Mouse (Mus musculus) liver, embryonic 11.5 days (tissue): Measurements from ENCODE around the gene Thap3. TPM values are rescaled to one million over a fixed set of nuclear protein-coding genes. Genes with fewer than 3 reads are reported as not detected.

Experiments used
- ATAC-seq: fragments of 200-750 bp; cut with Nextera tagmentation; replicated peaks from 2 replicates; pipeline ENCODE4 v1.8.0; 2017; ENCODE audit warnings: moderate number of reproducible peaks, mild to moderate bottlenecking, moderate TSS enrichment, moderate library complexity; ENCODE audit not compliant: low FRiP score
- DNase-seq: peaks from one replicate; pipeline ENCODE4 v3.0.0-alpha.2; 2017; ENCODE audit warnings: low spot score
- H3K27ac ChIP-seq: fragments of 300-500 bp; sonication (generic); 2 replicates; pipeline ENCODE4 v1.5.1; 2014; ENCODE audit warnings: mild to moderate bottlenecking, low read depth, low read length, control low read depth
- H3K27me3 ChIP-seq: fragments of 300-500 bp; sonication (generic); replicated peaks from 2 replicates; pipeline ENCODE4 v1.6.1; 2014; ENCODE audit warnings: low read length, mixed read lengths; ENCODE audit not compliant: control insufficient read depth, insufficient read depth
- H3K36me3 ChIP-seq: fragments of 300-500 bp; sonication (generic); 2 replicates; pipeline ENCODE4 v1.6.1; 2014; ENCODE audit warnings: mild to moderate bottlenecking, low read length, moderate library complexity, mixed read lengths; ENCODE audit not compliant: control insufficient read depth, insufficient read depth
- H3K4me1 ChIP-seq: fragments of 300-500 bp; sonication (generic); replicated peaks from 2 replicates; pipeline ENCODE4 v1.6.1; 2014; ENCODE audit warnings: low read length, mixed read lengths; ENCODE audit not compliant: control insufficient read depth, insufficient read depth
- H3K4me2 ChIP-seq: fragments of 300-500 bp; sonication (generic); 2 replicates; pipeline ENCODE4 v1.6.1; 2014; ENCODE audit warnings: mild to moderate bottlenecking, control low read depth, moderate library complexity
- H3K4me3 ChIP-seq: fragments of 300-500 bp; sonication (generic); 2 replicates; pipeline ENCODE4 v1.5.1; 2014; ENCODE audit warnings: low read depth, low read length, control low read depth
- H3K9ac ChIP-seq: fragments of 300-500 bp; sonication (generic); 2 replicates; pipeline ENCODE4 v1.6.1; 2014; ENCODE audit warnings: low read depth, low read length, control low read depth
- H3K9me3 ChIP-seq: fragments of 300-500 bp; sonication (generic); 2 replicates; pipeline ENCODE4 v1.6.1; 2016; ENCODE audit warnings: low read length, inconsistent platforms, mixed read lengths; ENCODE audit not compliant: control insufficient read depth
- WGBS: fragments of 180-500 bp; shearing (Covaris S2); extraction: QIAGEN DNeasy Blood & Tissue Kit; methylation state at CpG from one replicate; pipeline ENCODE4 v1.1.7; 2014; 5-methylcytosine and 5-hydroxymethylcytosine counted together
- polyA plus RNA-seq: library from polyadenylated mRNA; unstranded; fragments of >200 nt; fragmentation: Nextera tagmentation; extraction: Ambion mirVana; gene quantifications from 2 replicates; pipeline ENCODE4 v1.2.1, GENCODE M21; 2014

Thap3 gene
- polyA plus RNA-seq, 1 experiment from 2014 or later, result 14.5 TPM

GRCm38 (mm10) chr4:152011171-152011760, 22.5 kb upstream of the Thap3 start:
- peaks cover 27% of the 10 kb centered on the region for H3K36me3 ChIP-seq
- H3K4me1 ChIP-seq, result peaks cover 28% of the 10 kb centered on the region
- peak overlapping the region; percentile 82 for H3K4me3 ChIP-seq
- ATAC-seq (no peak), DNase-seq (no peak)
- H3K4me2 ChIP-seq, result peak overlapping the region; percentile 100
- peak overlapping the region; percentile 70 for H3K27ac ChIP-seq
- H3K27me3 ChIP-seq, result peaks cover 4% of the 10 kb centered on the region
- WGBS, result 67% methylated on average over 8 of the region's 8 CpGs
- no peaks in the 10 kb centered on the region for H3K9me3 ChIP-seq
- peak overlapping the region; percentile 84 for H3K9ac ChIP-seq

DNA sequence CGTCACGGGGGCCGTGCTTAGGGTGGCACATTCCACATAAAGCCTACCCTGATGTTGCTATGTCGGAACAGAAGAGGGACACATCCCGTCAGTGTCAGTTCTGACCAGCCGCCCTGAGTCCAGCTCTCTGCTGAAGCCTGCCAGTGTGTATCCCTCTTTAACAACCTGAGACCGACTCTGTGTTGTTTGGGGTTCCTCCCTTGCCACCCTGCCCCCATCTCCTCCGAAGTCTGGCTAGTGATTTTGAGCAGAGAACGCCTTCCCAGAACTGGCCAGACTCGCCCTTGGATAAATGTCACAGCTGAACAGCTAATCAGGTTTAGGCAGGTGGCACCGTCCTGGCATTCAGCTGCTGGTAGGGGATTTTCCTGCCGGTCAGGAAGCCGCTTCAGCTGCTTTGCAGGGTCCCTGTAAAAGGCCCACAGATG, 21.9 kb upstream of the Thap3 start:
- H3K4me3 ChIP-seq, result peak overlapping the region; percentile 82
- no peak for DNase-seq
- ATAC-seq, result no peak; the same call in 1 of the 2 replicates
- peak overlapping the region; percentile 84 for H3K9ac ChIP-seq
- H3K9me3 ChIP-seq, result no peaks in the 10 kb centered on the region
- WGBS, result 9% methylated on average over 13 of the region's 13 CpGs
- peaks cover 4% of the 10 kb centered on the region for H3K27me3 ChIP-seq
- peak overlapping the region; percentile 70 for H3K27ac ChIP-seq
- H3K4me2 ChIP-seq, result peak overlapping the region; percentile 100
- peaks cover 28% of the 10 kb centered on the region for H3K4me1 ChIP-seq
- peaks cover 23% of the 10 kb centered on the region for H3K36me3 ChIP-seq

GRCm38 (mm10) chr4:152010091-152010706, 21.4 kb upstream of the Thap3 start:
- peak overlapping the region; percentile 100 for H3K4me2 ChIP-seq
- WGBS, result 2% methylated on average over 10 of the region's 10 CpGs
- H3K27ac ChIP-seq, result peak overlapping the region; percentile 70
- H3K4me3 ChIP-seq, result peak overlapping the region; percentile 82
- DNase-seq (peak; percentile 48), ATAC-seq (peak; percentile 35)
- peak overlapping the region; percentile 84 for H3K9ac ChIP-seq
- peaks cover 28% of the 10 kb centered on the region for H3K4me1 ChIP-seq
- peaks cover 4% of the 10 kb centered on the region for H3K27me3 ChIP-seq
- peaks cover 18% of the 10 kb centered on the region for H3K36me3 ChIP-seq
- no peaks in the 10 kb centered on the region for H3K9me3 ChIP-seq

DNA sequence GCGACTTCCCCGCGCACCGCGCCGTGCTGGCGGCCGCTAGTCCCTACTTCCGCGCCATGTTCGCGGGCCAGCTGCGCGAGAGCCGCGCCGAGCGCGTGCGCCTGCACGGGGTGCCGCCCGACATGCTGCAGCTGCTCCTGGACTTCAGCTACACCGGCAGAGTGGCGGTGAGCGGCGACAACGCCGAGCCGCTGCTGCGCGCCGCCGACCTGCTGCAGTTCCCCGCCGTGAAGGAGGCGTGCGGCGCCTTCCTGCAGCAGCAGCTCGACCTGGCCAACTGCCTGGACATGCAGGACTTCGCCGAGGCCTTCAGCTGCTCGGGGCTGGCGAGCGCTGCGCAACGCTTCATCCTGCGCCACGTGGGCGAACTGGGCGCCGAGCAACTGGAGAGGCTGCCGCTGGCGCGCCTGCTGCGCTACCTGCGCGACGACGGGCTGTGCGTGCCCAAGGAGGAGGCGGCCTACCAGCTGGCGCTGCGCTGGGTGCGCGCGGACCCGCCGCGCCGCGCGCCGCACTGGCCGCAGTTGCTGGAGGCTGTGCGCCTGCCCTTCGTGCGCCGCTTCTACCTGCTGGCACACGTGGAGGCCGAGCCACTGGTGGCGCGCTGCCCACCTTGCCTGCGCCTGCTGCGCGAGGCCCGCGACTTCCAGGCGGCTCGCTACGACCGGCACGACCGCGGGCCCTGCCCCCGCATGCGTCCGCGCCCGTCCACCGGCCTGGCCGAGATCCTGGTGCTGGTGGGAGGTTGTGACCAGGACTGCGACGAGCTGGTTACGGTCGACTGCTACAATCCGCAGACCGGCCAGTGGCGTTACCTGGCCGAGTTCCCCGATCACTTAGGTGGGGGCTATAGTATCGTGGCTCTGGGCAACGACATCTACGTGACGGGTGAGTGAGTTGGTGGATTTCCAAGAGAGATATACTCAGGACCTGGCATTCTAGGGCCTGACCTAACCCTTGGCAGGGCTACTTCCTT, 20.6 kb upstream of the Thap3 start:
- Histone ChIP-seq H3K27me3 (peaks cover 4% of the 10 kb centered on the region), H3K4me1 (peaks cover 28% of the 10 kb centered on the region), H3K9ac (peak overlapping the region; percentile 84), H3K9me3 (no peaks in the 10 kb centered on the region), H3K27ac (peak overlapping the region; percentile 80), H3K4me3 (peak overlapping the region; percentile 82), H3K4me2 (peak overlapping the region; percentile 100), H3K36me3 (peaks cover 12% of the 10 kb centered on the region; the same call in 1 of the 2 replicates)
- DNase-seq (peak; percentile 50), ATAC-seq (peak; percentile 69)
- under 1% methylated on average over 105 of the region's 115 CpGs for WGBS

DNA sequence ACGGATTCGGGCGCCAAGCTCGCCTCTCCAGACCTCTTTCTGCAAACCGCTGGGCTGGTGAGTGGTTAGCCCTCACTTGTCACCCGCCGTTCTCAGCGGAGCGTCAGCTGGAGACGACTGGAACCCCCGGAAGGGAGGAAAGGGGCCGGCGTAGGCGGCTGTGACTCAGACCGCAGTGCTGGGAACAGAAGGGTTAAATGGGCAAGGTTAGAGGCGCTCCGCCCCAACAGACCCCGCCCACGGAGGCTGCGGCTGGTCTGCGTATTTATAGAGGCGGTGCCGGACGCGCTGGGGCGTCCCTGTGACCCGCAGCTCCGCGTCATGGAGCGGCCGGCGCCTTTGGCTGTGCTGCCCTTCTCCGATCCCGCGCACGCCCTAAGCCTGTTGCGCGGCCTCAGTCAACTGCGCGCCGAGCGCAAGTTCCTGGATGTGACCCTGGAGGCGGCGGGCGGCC, 19.9 kb upstream of the Thap3 start, which contains the start of gene Klhl21:
TSS of gene Klhl21 (plus strand) at position 182 of the 454 bp plus-strand sequence.
- Histone ChIP-seq H3K27ac (peak within 1 kb of the TSS; percentile 80), H3K4me3 (peak within 1 kb of the TSS; percentile 82), H3K9ac (peak within 1 kb of the TSS; percentile 84), H3K4me1 (peaks cover 28% of the 10 kb centered on the region), H3K36me3 (peaks cover 9% of the 10 kb centered on the region; the same call in 1 of the 2 replicates), H3K27me3 (peaks cover 4% of the 10 kb centered on the region), H3K9me3 (no peaks in the 10 kb centered on the region), H3K4me2 (peak within 1 kb of the TSS; percentile 100)
- ATAC-seq (peak; percentile 88), DNase-seq (peak; percentile 95)
- WGBS, result under 1% methylated on average over 45 of the region's 45 CpGs

- H3K9me3 ChIP-seq, result no peaks in the 10 kb centered on the region
- H3K4me3 ChIP-seq, result peak overlapping the region; percentile 82
- H3K27ac ChIP-seq, result no peak overlapping the region; the same call in 1 of the 2 replicates
- DNase-seq (peak; percentile 49), ATAC-seq (no peak)
- 2% methylated on average over 14 of the region's 14 CpGs for WGBS
- H3K4me1 ChIP-seq, result peaks cover 28% of the 10 kb centered on the region
- H3K9ac ChIP-seq, result peak overlapping the region; percentile 84
- H3K36me3 ChIP-seq, result peaks cover 8% of the 10 kb centered on the region; the same call in 1 of the 2 replicates
- peak overlapping the region; percentile 100 for H3K4me2 ChIP-seq
- peaks cover 4% of the 10 kb centered on the region for H3K27me3 ChIP-seq
These were observed 19.3 kb upstream of the Thap3 start for GRCm38 (mm10) chr4:152008148-152008500.

DNA sequence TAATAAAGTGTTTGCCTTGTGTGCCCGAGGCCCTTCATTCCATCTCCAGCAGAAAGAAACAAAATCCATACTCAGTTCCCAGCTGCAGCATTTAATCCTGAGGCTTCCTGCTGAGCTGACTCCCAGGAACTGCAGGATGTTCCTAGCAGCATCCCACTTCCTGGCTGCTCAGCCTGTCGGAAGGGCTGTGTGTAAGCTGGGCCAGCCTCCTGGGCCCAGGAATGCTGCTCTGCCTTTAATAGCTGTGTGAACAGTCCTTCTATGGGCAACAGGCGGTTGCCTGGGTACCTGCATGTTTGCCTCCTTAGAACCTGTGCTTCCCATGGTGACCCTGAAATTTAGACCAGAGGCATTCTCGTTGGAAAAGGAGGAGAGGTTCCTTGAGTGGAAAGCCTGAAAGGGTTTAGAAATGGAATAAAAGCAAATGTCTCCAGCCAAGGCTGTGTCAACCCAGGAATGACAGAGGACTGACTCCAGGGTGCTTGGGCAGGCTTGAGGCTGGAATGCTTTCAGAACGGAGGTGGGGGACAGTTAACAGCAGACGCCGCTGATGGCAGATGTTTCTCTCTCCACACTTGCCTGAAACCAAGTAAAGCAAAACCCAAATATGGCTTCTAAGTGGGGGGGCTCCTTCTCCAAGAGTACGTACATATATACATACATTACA, 18.8 kb upstream of the Thap3 start:
- no peak for ATAC-seq
- Histone ChIP-seq H3K9ac (peak overlapping the region; percentile 84), H3K4me3 (peak overlapping the region; percentile 82), H3K9me3 (no peaks in the 10 kb centered on the region), H3K27ac (no peak overlapping the region), H3K27me3 (peaks cover 4% of the 10 kb centered on the region), H3K4me2 (peak overlapping the region; percentile 100), H3K36me3 (peaks cover 3% of the 10 kb centered on the region; the same call in 1 of the 2 replicates), H3K4me1 (peaks cover 28% of the 10 kb centered on the region)
- no peak for DNase-seq
- 19% methylated on average over 8 of the region's 8 CpGs for WGBS

DNA sequence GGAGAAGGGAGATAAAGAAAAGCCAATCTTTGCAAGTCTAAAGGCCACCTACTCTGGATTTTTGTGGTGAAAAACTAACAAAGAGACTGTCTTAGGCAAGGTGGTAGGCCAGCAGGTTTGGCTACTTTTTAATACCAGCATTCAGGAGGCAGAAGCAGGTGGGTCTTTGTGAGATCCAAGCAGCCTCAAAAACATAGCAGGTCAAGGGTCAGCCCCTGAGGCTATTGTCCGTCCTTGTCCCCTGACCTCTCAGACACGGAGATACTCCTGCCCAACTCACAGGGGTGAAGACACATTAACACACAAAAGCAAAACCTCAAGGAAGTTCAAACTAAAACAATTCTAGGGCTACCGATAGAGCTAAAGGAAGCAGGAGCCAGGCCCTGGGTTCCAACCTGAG, 18.0 kb upstream of the Thap3 start:
- DNase-seq (no peak), ATAC-seq (no peak)
- no peak overlapping the region for H3K4me3 ChIP-seq
- H3K27me3 ChIP-seq, result peaks cover 4% of the 10 kb centered on the region
- peaks cover 27% of the 10 kb centered on the region for H3K4me1 ChIP-seq
- no peak overlapping the region for H3K27ac ChIP-seq
- no peaks in the 10 kb centered on the region for H3K9me3 ChIP-seq
- H3K4me2 ChIP-seq, result no peak overlapping the region
- no peaks in the 10 kb centered on the region for H3K36me3 ChIP-seq
- WGBS, result 42% methylated on average over 3 of the region's 3 CpGs
- no peak overlapping the region for H3K9ac ChIP-seq
